Mouse (Mus musculus) CD4-positive, CD25-positive, alpha-beta regulatory T cell, adult 4 months (primary cell): ENCODE measurements around the gene Chd9. TPM values are rescaled to one million over a fixed set of nuclear protein-coding genes. Genes with fewer than 3 reads are reported as not detected.
A peak's percentile ranks its signal among the peaks of the same experiment; 100 is the strongest.
"Not testable (repeated sequence)": the region's sequence is repeated elsewhere in the genome, so short reads cannot be mapped to it uniquely, and the experiment has no call there.

Experiments
- ATAC-seq: one replicate; pipeline ENCODE4 v1.8.0; 2017
- polyA plus RNA-seq, 2 experiments: library from polyadenylated mRNA; unstranded; fragments of 100-300 nt; shearing (Covaris generic); gene quantifications; one replicate each; pipeline ENCODE4 v1.2.1; 2017

Chd9 gene
- polyA plus RNA-seq, 2 experiments from 2014 or later: 195 to 267 TPM

DNA sequence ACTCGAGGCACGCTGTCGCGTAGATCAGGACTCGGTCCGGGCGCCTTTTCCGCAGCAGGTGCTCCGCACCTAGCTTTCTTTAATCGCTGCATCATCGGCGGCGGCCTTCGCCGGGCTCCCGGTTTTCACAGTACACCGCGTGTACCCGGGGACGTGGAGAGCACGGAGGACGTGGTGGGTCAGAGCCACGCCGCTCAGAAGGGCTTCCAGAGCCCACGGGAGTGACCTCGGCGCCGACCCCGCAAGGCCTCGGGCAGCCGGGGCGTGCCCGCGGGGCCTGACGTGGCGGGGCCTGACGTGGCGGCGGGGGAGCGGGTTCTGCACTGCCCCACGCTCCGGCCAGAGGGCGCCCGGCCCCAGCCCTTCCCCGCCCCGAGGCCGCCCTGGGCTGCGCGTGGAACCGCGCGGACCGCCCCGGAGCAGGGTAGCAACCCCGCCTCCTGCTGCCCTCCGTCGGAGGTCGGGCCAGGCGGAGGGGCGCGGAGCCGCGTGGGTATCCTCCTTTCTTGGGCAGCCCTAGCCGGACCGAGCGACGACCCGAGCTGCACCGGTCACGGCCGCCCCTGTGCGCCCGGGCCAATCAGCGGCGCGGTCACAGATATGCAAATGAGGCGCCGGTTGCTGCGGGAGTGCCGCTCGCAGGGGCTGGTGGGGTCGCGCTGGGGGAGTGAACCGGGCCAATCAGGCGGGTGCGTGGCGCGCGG, 79.8 kb downstream of the Chd9 start:
- ATAC-seq: peak; percentile 88

DNA sequence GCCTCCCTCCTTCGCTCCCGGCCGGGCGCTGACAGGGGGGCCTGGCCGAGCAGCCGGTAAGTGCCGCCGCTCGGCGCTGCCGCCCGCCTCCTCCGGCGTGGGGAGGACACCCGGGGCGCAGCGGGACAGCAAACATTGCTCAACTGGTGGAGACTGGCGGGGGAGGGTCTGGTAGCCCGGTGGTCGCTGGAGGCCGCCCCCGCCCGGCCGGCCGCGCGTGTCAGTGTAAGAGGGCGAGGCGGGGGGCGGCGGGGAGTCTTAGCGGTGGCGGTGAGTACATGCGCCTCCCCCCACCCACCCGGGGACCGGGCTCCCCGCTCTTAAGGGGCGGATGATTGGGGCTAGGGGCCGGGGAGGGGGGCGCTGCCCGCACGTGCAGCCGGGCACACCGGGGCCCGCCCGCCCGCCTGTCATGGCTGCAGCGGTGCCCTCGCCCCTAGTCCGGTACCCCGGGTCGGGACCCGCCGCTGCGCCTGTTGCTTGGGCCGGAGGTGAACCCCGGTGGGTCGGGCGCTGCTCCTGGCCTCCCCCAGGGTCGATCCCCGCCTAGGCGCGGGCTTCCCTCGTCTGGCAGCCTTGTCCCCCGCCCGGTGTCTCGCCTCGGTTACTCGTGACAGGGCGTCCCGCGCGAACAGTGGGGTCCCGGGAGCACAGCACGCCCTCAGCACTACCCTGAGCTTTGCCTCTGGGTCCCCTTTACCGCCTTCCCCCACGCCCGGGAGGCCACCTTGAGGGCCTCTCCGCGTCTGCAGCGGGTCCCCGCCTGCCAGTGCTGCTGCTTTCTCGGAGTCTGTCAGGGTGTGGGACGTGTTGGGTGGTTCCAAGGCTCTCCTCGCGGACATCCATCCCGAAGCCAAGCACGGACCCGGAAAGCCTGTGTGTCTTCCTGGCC, 80.7 kb downstream of the Chd9 start:
- ATAC-seq: peak; percentile 24

DNA sequence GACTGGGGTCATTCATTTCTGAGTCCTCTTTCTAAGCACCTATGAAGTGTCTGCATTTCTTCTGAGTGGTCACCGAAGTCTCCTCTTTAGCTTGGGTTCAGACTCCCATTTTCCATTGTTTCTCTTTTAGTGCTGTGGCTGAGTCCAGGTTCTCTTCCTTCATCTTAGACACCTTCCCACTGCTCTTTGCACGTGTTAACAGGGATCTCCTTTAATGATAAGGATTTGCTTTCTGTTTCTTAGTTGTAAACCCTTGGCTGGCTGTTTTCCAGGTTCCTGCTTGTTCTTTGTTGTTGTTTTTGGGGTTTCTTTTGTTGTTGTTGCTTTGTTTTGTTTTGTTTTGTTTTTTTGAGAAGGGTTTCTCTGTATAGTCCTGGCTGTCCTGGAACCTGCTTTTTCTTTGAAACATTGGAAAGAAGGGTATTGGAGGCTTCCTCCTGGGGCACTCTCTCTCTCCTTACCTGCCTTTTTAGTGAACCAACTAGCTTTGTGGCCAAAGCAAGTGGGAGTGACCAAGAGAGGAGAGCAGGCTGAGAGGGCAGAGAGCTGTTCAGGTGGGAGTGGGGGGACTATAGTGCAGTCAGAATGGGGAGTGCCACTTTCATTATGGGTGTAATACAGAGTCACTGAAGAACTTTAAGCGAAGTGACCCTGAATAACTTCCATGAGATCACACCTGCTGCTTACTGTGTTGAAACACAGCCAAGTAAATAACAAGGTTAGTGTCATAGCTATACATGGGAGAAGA, 95.2 kb downstream of the Chd9 start:
- ATAC-seq: no peak

DNA sequence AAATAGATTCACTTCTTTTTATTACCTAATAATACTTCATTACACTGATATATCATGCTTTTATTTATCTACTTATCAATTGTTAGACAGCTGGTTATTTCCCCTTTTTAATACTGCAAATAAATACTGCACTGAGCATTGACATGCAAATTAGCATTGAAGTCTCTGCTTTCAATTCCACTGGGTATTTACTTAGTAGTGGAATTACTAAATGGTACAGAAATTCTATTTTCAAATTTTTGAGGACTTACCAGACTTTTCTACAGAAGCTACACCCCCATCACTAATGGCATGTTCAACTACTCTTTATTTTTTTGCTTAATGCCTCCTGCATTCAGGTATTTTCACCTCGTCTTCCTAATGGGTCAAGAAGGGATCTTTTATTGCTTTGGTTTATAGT, 100.3 kb downstream of the Chd9 start:
- ATAC-seq: no peak

DNA sequence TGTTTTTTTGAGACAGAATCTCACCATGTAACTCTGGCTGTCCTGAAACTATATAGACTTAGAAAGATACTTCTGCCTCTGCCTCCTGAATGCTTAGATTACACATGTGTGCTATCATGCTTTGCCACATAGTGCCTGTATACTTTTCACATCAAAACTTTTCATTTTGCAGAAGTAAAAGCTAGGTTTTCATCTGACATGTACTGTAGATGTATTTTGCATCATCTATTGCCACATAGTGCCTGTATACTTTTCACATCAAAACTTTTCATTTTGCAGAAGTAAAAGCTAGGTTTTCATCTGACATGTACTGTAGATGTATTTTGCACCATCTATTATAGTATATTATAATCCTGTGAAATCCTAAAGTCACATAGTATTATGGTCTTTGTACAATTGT, 102.0 kb downstream of the Chd9 start:
- not testable (repeated sequence) for ATAC-seq

DNA sequence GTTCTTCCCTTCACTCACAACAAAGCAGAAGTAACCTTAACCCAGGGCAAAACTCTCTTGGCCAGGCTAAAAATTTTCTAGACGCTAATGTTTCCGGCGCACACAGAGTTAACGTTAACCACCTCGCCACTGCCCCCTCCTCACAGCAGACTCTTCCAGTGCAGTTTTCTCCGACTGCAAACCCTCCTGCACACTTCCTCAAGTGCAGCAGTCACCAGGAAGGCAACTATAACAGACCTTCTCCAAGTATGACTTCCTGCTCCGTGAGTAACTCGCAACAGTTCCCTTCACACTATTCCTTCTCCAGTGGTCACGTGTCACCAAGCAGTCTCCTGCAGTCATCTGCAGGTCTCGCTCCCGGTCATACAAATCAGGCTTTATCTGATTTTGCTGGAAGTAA, 104.8 kb downstream of the Chd9 start:
- no peak for ATAC-seq

DNA sequence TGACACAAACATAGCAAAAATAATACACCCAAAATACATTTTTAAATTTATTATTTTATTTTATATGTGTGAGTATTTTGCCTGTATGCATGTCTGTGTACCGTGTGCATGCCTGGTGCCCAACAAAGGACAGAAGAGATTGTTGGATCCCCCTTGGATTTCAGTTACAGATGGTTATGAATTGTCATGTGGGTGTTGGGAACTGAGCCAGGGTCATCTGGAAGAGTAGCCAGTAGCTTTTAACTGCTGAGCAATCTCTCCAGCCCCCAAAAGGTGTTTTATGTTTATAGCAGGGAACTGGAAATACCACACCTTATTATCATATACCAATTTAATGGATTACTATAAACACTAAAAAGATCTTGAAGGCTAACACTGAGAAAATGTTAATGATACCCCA, 106.6 kb downstream of the Chd9 start:
- no peak for ATAC-seq

DNA sequence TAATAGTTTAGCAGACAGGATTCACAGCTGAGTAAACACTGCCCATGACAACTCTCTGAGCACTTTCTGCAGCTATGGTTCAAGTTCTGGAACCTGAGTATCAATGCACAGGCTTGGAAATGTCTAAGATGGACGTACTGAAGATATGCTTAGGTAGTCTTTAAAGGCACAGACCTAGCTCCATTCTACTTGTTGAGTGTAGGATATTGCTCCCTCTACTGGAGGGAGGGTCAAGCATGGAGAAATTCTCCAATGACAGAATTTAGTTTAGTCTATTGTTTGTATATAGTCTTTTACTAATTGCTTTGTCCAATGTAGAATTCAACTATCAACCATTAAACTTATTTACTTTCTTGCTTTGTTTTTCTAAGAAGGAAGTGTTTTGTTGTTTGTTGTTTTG, 108.7 kb downstream of the Chd9 start:
- peak; percentile 94 for ATAC-seq

DNA sequence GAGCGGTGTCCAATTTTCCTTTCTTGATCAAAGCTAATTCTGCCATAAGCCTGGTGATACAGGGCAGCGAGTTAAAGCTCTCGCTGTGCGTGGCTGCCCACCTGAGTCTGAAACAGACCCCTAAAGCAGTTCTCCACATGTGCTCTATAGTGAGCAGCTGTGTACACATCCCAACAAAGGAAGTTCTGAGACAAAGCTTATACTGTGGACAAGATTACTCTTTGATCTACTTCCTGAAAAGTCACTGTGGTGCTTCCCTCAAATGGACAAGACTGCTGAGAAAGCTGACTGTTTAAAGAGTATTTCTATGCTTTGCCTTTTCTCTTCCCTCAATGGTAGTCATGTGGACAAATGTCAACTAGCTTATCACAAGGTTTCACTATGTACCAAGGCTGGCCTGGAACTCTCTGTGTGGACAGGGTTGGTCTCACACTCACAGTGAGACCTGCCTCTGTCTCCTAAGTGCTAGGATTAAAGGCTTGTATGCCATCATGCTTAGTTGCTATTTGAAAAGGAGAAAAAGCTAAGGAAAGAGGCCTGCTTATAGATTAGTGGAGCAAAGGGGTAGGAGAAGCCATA, 110.3 kb downstream of the Chd9 start:
- no peak for ATAC-seq

DNA sequence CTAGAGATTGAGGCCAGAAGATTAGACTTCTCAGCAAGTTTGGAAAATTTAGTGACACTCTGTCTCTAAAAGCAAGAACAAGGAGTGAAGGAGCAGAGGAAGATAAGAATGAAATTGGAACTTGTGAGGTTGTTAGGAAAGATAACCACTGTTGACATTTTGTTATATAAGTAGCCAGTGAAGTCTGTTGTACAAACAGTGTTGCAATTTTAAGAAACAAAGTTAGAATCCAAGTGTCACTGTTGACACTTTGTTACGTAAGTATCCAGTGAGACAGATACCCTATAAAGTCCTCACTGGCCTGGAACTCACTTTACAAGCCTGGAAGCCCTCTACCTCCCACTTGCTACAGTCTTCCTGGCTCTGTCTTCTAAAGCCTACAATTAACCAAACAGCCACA, 111.7 kb downstream of the Chd9 start:
- ATAC-seq: no peak

DNA sequence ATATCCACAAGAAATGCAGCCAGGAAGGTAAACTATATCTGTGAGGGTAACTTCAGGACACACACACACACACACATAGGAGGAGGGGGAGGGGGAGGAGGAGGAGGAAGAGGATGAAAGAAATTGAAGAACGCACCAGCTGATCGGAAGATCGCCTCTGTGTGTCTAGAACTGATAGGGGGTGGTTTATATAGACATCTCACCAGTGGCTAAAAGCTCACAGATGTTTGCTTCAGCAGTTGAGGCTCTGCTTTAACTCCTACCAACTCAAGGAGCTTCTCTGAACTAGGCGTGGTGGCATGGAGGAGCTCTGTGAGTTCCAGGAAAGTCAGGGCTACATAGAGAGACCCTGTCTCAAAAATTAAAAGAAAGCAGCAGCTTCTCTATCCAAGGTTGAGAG, 115.6 kb downstream of the Chd9 start:
- ATAC-seq: no peak

DNA sequence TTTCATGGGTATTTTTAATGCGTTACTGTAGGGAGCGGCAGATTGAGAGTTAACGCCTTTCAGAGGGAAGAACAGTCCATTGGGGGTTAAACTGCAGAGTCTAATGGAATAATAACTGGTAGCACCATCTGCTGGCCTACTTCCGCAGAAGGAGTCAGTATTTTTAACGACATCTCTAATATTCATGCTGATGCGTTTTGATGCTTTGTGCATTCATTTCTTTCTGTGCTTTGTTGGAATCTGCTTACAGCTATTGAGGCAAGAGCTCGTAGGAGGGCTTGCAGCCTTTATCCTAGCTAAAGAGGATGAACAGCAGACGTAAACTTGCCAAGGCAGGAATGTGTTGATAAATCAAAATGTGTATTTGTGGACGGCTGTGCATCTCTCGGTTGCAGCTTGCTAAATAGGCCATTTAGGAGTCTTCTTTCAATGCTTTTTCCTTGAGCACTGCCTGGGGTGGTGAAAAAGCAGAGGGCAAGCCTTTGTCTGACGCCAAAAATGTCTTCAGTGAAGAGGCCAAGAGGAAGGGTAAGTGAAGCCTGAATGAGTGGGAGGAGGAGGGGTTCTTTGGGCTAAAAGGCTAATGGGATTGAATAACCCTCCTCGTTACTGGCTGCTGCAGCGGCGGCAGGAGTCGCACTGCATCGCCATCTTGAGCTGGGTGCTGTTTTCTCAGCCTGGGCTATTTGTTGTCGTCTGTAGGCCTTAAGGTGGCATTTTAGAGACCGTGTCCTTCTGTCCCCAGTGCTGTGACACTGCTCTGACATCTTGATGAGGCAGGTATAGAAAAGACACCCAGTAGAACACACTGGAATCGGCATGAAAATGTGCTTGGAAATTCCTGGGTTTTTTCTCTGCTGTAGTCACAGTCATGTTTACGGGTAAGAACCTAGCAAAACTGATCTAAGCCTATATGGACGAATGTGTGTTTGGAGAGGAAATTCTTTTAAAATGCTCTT, 126.9 kb downstream of the Chd9 start:
- peak; percentile 89 for ATAC-seq

DNA sequence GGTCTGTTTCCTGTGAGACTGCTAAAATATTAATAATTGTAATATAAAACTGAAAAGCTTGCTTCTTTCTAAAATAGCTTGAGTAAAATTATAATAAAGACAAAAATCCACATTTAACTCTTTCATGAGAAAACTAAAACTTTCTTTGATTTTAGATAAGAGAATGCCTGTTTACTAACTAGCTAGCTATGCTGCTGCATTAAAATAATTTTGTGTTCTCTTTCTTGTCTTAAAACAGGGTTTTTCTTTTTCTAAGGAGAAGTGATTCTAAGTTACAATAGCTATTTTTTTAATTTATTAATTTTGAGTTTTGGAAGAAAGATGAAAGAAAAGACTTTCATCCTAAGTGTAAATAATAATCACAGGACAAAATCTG, 127.6 kb downstream of the Chd9 start:
- no peak for ATAC-seq

DNA sequence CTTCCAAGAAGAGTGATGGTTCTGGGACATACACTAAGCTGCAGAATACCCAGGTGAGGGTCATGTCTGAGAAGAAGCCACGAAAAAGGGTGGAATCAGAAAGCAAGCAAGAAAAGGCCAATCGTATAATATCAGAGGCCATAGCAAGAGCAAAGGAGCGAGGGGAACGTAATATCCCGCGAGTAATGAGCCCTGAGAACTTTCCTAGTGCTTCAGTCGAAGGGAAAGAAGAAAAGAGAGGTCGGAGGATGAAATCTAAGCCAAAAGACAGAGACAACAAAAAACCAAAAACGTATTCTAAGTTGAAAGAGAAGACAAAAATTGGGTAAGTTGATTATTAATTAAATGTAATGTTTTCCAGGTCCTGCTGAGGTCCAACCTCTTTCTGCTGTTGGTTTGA, 128.2 kb downstream of the Chd9 start:
- ATAC-seq: no peak

DNA sequence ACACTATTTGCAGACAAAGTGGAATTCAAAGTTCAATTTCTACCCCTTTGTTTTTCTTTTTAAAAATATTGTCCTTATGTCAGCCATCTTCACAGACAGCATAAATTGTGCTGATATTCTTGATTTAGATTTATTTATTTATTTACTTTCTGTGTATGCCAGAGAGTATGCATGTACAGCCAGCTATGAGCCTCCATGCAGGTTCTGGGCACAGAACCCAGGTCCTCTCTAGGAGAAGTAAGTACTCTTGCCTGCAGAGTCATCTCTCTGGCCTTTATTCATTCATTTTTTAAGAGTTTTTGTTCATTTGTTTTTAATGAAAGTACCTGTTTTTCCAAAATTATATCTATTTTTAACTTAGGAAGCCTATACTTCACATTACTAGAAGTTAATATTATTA, 129.6 kb downstream of the Chd9 start:
- ATAC-seq: no peak

DNA sequence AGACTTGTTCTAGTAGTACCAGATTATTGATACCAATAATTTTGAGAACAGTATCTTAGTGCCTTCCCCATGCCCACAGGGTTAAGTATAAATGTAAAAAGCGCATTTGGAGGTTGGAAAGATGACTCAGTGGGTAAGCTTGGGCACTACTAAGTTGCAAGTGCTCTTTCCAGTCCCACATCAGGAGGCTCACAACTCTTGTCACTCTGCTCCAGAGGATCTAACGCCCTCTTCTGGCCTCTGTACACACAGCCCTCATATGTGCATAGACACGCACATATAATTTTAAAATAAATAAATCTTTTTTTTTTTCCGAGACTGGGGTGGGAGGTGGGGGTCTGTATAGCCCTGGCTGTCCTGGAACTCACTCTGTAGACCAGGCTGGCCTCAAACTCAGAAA, 131.6 kb downstream of the Chd9 start:
- no peak for ATAC-seq

DNA sequence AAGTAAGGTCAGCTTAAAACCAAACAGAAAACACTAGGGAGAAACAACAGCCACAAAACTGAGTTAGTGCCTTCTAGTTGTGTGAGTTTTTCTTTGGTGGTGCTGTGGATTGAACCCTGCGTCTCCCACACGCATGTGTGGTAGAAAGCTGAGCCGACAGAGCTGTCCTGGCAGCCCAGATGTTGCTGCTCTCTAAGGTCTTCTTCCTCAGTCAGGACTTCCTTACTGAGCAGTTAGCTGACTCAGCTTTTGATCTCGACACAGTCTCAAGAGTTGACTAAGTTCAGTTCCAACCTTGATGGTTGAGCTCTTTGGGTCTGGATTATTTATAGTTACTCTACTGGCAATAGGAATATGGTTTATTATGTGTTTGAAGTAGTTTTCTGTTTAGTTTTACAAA, 133.5 kb downstream of the Chd9 start:
- ATAC-seq: peak; percentile 74

DNA sequence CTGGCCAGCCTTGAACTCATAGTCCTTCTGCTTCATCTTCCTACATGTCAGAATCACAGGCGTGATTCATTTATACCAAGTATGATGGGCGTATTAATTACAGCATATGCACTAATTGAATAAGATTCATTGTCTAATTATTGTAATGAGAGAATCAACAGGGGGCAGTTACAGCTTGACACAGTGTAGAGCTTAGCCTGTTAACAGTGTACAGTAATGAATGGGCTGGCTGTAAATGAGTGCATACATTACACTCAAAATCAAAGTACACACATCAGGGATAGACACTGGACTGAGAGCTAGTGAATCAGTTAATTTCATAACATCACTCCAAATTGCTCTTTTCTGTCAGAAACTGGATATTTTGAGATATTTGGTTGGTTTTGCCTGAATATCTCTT, 135.9 kb downstream of the Chd9 start:
- no peak for ATAC-seq

DNA sequence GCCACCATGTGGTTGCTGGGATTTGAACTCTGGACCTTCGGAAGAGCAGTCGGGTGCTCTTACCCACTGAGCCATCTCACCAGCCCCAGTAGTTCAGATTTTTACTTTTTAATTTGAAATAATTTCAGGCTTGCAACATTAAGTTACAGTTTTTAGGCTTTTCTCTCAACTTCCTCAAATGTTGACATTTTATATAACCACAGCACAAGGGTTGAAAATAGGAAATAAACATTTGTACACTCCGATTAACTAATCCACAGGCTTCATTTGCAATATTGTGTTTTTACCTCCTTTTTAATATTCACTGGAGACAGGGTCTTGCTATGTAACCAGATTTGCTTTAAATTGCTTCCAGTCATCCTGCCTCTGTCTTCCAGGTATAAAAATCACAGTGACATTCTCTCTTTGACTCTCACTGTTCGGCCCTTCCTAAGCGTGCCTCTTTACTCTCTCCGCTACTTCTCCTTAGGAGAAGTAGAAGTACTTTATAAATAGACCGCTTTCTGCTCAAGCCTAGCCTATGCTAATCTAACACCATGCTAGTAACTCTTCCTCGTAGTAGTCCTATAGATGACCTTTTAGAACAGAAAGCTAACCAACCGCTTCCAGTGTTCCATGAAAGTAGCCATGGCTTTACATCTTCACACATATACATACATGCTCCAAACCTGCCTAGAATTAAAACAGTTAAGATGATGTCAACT, 137.5 kb downstream of the Chd9 start:
- no peak for ATAC-seq

DNA sequence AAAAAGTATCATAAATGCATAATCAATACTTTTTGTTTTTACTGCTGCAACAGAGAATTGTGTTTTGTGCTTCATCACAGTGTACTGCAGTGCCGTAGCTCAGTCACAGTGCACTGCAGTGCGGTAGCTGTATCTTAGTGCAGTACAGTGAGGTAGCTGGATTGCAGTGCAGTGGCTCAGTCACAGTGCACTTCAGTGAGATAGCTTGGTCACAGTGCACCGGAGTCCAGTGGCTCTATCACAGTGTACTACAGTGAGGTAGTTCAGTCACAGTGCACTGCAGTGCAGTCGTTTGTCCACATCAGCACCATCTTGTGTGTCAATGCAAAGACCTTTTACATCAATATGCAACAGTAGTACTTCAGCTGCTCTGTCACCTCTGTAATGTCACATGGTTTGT, 140.2 kb downstream of the Chd9 start:
- no peak for ATAC-seq

DNA sequence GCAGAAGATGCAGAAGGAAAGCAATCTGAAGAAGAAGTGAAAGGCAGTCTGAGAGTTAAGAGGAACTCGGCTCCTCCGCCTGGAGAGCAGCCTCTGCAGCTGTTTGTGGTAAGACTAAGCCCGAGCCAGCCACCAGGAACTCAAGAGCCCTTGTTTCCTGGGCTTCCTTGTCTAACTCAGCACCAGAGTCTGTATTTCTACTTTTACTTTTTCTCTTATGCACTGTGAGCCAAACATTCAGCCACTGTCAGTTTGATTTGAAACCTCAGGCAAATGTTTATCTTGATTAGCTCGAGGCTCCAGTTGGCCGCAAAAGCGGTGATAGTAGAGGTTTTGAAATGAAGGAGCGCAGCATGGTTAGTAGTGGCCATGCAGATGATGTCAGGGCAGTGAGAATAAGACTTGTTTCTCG, 148.8 kb downstream of the Chd9 start:
- ATAC-seq: no peak
